Mouse (Mus musculus) kidney, postnatal 10 days (tissue): Measurements from ENCODE around the gene Rln3.

Source experiments
- DNase-seq: peaks from one replicate; pipeline ENCODE4 v3.0.0; 2021; ENCODE audit warnings: mixed read lengths

The Rln3 gene

DNA sequence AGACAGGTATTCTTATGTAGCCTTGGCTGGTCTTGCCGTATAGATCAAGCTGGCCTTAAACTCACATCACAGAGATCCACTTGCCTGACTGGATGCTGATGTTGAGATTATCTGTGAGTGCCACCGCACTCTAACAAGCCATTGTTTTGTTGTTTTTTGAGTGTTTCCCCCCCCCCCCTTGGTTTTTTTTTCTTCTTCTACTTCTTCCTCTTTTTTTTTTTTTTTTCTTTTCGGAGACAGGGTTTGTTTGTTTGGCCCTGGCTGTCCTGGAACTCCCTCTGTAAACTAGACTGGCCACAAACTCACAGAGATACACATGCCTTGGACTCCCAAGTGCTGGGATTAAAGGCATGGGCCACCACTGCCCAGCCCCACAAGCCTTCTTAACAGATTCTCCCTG, 50.8 kb downstream of the Rln3 start:
- DNase-seq: no peak
